Mouse (Mus musculus) heart, embryonic 11.5 days (tissue): Measurements from ENCODE around the gene Nup107. TPM values are rescaled to one million over a fixed set of nuclear protein-coding genes. Genes with fewer than 3 reads are reported as not detected.
A peak's percentile ranks its signal among the peaks of the same experiment; 100 is the strongest.

Experiments used
- ATAC-seq: fragments of 200-750 bp; cut with Nextera tagmentation; replicated peaks from 2 replicates; pipeline ENCODE4 v1.8.0; 2017; ENCODE audit warnings: moderate library complexity; ENCODE audit not compliant: insufficient number of reproducible peaks, low FRiP score, low TSS enrichment
- H3K27ac ChIP-seq: fragments of 300-500 bp; sonication (generic); 2 replicates; pipeline ENCODE4 v1.5.1; 2014; ENCODE audit warnings: mild to moderate bottlenecking, low read depth, low read length
- H3K27me3 ChIP-seq: fragments of 300-500 bp; sonication (generic); 2 replicates; pipeline ENCODE4 v1.6.1; 2014; ENCODE audit warnings: mild to moderate bottlenecking, low read length, mixed read lengths; ENCODE audit not compliant: control insufficient read depth, insufficient read depth
- H3K36me3 ChIP-seq: fragments of 300-500 bp; sonication (generic); 2 replicates; pipeline ENCODE4 v1.6.1; 2014; ENCODE audit warnings: mild to moderate bottlenecking, low read length, moderate library complexity, mixed read lengths; ENCODE audit not compliant: control insufficient read depth, insufficient read depth
- H3K4me1 ChIP-seq: fragments of 300-500 bp; sonication (generic); 2 replicates; pipeline ENCODE4 v1.6.1; 2014; ENCODE audit warnings: low read length; ENCODE audit not compliant: control insufficient read depth, insufficient read depth
- H3K4me2 ChIP-seq: fragments of 300-500 bp; sonication (generic); 2 replicates; pipeline ENCODE4 v1.6.1; 2014; ENCODE audit warnings: mild to moderate bottlenecking, moderate library complexity
- H3K4me3 ChIP-seq: fragments of 300-500 bp; sonication (generic); 2 replicates; pipeline ENCODE4 v1.5.1; 2014; ENCODE audit warnings: low read depth, low read length
- H3K9ac ChIP-seq: fragments of 300-500 bp; sonication (generic); 2 replicates; pipeline ENCODE4 v1.6.1; 2014; ENCODE audit warnings: mild to moderate bottlenecking, low read depth, low read length, moderate library complexity
- H3K9me3 ChIP-seq: fragments of 300-500 bp; sonication (generic); replicated peaks from 2 replicates; pipeline ENCODE4 v1.6.1; 2016; ENCODE audit warnings: low read length; ENCODE audit not compliant: control insufficient read depth
- WGBS: fragments of 180-500 bp; shearing (Covaris S2); extraction: QIAGEN DNeasy Blood & Tissue Kit; methylation state at CpG from one replicate; pipeline ENCODE4 v1.1.7; 2014; ENCODE audit not compliant: insufficient replicate concordance; 5-methylcytosine and 5-hydroxymethylcytosine counted together
- polyA plus RNA-seq: library from polyadenylated mRNA; unstranded; fragments of >200 nt; fragmentation: Nextera tagmentation; extraction: Ambion mirVana; gene quantifications from 2 replicates; pipeline ENCODE4 v1.2.1, GENCODE M21; 2014

Gene Nup107
- polyA plus RNA-seq, 1 experiment from 2014 or later: 56.3 TPM

DNA sequence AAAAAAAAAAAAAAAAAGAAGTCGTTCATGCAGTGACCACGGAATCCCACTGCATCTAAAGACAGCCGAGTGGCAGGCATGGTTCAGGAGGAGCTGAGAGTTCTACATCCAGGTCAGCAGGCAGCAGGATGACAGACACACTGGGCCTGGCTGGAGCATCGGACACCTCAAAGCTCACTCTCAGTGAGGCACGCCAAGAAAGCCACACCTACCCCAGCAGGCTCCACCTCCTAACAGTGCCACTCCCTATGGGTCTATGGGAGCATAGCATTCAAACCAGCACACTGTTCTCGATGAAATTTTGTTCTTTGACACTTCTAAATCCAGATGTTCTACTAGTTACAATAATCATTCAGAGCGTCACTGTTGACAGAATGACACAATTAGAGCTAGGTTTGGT lies 5.2 kb upstream of the Nup107 start:
- Histone ChIP-seq H3K4me1 (0 out of 2 replicates have a peak, but pooled peaks cover 4% of the 10 kb centered on the region), H3K36me3 (no peaks in the 10 kb centered on the region), H3K9me3 (no peaks in the 10 kb centered on the region), H3K27me3 (no peaks in the 10 kb centered on the region), H3K27ac (no peak overlapping the region), H3K4me2 (no peak overlapping the region), H3K4me3 (no peak overlapping the region), H3K9ac (no peak overlapping the region)
- no peak for ATAC-seq
- WGBS: 66% methylated on average over 7 of the region's 7 CpGs

- H3K9me3 ChIP-seq: no peaks in the 10 kb centered on the region
- no peak overlapping the region for H3K4me3 ChIP-seq
- H3K9ac ChIP-seq: no peak overlapping the region
- no peak overlapping the region for H3K27ac ChIP-seq
- 0 out of 2 replicates have a peak, but pooled peaks cover 4% of the 10 kb centered on the region for H3K4me1 ChIP-seq
- no peaks in the 10 kb centered on the region for H3K27me3 ChIP-seq
- ATAC-seq: no peak
- WGBS: 89% methylated on average over 12 of the region's 12 CpGs
- H3K36me3 ChIP-seq: no peaks in the 10 kb centered on the region
- H3K4me2 ChIP-seq: no peak overlapping the region
These were observed 4.6 kb upstream of the Nup107 start for GRCm38 (mm10) chr10:117797106-117797505.

GRCm38 (mm10) chr10:117796181-117796580 lies 3.7 kb upstream of the Nup107 start:
- H3K36me3 ChIP-seq: no peaks in the 10 kb centered on the region
- H3K9me3 ChIP-seq: no peaks in the 10 kb centered on the region
- no peaks in the 10 kb centered on the region for H3K27me3 ChIP-seq
- H3K27ac ChIP-seq: no peak overlapping the region
- H3K9ac ChIP-seq: no peak overlapping the region
- no peak for ATAC-seq
- H3K4me1 ChIP-seq: peaks cover 9% of the 10 kb centered on the region
- 87% methylated on average over 7 of the region's 7 CpGs for WGBS
- no peak overlapping the region for H3K4me2 ChIP-seq
- H3K4me3 ChIP-seq: no peak overlapping the region

GRCm38 (mm10) chr10:117795206-117795605 lies 2.7 kb upstream of the Nup107 start:
- no peak overlapping the region for H3K4me3 ChIP-seq
- no peaks in the 10 kb centered on the region for H3K36me3 ChIP-seq
- no peak for ATAC-seq
- no peak overlapping the region for H3K27ac ChIP-seq
- H3K9ac ChIP-seq: no peak overlapping the region
- H3K4me1 ChIP-seq: peaks cover 12% of the 10 kb centered on the region
- H3K9me3 ChIP-seq: no peaks in the 10 kb centered on the region
- H3K27me3 ChIP-seq: no peaks in the 10 kb centered on the region
- no peak overlapping the region for H3K4me2 ChIP-seq
- WGBS: 78% methylated on average over 4 of the region's 4 CpGs

DNA sequence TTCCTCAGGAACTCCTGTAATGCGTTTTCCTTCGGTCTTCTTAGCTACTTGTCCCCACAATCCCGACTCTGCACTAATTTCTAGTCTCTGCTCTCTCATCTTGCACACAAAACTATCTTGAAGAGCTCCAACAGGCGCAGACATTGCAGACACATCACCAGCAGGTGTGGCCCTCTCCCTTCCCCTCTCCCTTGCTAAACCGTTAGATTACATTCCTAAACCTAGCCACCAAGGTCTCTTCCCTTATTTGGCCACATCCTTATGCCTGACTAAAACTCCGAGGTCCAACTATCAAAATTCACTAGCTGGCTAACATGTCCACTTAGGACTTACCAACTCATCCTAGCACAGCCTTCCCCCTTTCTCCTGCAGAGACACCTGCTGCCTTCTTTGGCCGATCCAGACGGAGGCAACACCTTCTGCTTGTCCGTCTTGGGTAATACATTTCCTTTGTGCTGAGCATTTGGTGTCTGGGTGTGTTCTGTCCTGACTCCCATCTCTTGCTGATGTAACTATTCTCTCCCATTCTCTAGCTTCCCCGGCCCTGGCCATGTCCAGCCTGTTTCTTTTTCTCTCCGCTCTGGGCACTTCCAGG lies 1.0 kb upstream of the Nup107 start:
- peak overlapping the region; percentile 87 for H3K4me2 ChIP-seq
- no peak for ATAC-seq
- H3K4me1 ChIP-seq: peaks cover 12% of the 10 kb centered on the region
- H3K27ac ChIP-seq: peak overlapping the region; percentile 72
- no peaks in the 10 kb centered on the region for H3K9me3 ChIP-seq
- 54% methylated on average over 11 of the region's 11 CpGs for WGBS
- H3K36me3 ChIP-seq: no peaks in the 10 kb centered on the region
- no peaks in the 10 kb centered on the region for H3K27me3 ChIP-seq
- no peak overlapping the region for H3K9ac ChIP-seq
- H3K4me3 ChIP-seq: peak overlapping the region; percentile 93; the same call in 1 of the 2 replicates

DNA sequence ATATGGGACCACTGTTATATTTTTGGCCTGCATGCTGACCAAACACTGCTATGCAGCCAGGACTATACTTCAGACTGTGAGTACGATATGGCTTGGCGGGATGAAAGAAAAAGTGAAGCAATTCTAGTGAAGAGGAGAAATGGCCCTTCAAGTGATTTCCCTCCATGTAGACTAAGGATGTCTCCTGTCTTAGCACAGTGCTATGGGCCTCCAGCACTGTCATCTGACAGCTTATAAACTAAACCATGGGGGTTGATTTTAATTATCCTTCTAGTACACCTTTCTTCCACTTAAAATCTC lies 1.4 kb downstream of the Nup107 start:
- Histone ChIP-seq H3K27ac (no peak overlapping the region), H3K4me1 (peaks cover 12% of the 10 kb centered on the region), H3K27me3 (no peaks in the 10 kb centered on the region), H3K4me2 (peak overlapping the region; percentile 87), H3K9ac (peak overlapping the region; percentile 89), H3K4me3 (peak overlapping the region; percentile 93), H3K36me3 (peaks cover 10% of the 10 kb centered on the region), H3K9me3 (no peaks in the 10 kb centered on the region)
- 90% methylated on average over 2 of the region's 2 CpGs for WGBS
- ATAC-seq: no peak

- H3K36me3 ChIP-seq: peaks cover 11% of the 10 kb centered on the region
- no peaks in the 10 kb centered on the region for H3K9me3 ChIP-seq
- H3K4me3 ChIP-seq: no peak overlapping the region; the same call in 1 of the 2 replicates
- no peak for ATAC-seq
- H3K27me3 ChIP-seq: no peaks in the 10 kb centered on the region
- 91% methylated on average over 17 of the region's 17 CpGs for WGBS
- H3K9ac ChIP-seq: no peak overlapping the region; the same call in 1 of the 2 replicates
- peak overlapping the region; percentile 87; the same call in 1 of the 2 replicates for H3K4me2 ChIP-seq
- no peak overlapping the region for H3K27ac ChIP-seq
- H3K4me1 ChIP-seq: peaks cover 12% of the 10 kb centered on the region
These were observed 1.9 kb downstream of the Nup107 start for GRCm38 (mm10) chr10:117790421-117791170.

GRCm38 (mm10) chr10:117790011-117790410 lies 2.5 kb downstream of the Nup107 start:
- peaks cover 14% of the 10 kb centered on the region for H3K36me3 ChIP-seq
- no peaks in the 10 kb centered on the region for H3K9me3 ChIP-seq
- no peak for ATAC-seq
- no peak overlapping the region for H3K27ac ChIP-seq
- no peaks in the 10 kb centered on the region for H3K27me3 ChIP-seq
- no peak overlapping the region for H3K4me3 ChIP-seq
- H3K4me1 ChIP-seq: peaks cover 12% of the 10 kb centered on the region
- no peak overlapping the region for H3K4me2 ChIP-seq
- H3K9ac ChIP-seq: no peak overlapping the region
- 90% methylated on average over 1 of the region's 1 CpGs for WGBS

DNA sequence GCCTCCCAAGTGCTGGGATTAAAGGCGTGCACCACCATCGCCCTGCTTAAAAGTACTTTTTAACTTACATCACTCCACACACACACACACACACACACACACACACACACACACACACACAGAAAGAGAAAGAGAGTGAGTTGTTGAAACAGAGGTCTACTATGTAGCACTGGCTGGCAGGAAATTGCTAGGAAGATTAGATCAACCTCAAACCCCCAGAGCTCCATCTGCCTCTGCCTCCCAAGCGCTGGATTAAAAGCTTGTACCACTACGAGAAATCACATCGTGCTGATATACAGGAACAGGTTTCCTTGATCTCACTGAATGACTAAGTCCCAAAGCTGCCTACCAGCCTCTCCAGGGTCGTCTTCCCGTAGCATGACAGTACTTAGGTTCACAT lies 7.9 kb downstream of the Nup107 start:
- no peak for ATAC-seq
- WGBS: 85% methylated on average over 7 of the region's 7 CpGs
- Histone ChIP-seq H3K4me3 (no peak overlapping the region), H3K27me3 (no peaks in the 10 kb centered on the region), H3K4me1 (no peaks in the 10 kb centered on the region), H3K4me2 (no peak overlapping the region), H3K36me3 (peaks cover 16% of the 10 kb centered on the region), H3K9me3 (no peaks in the 10 kb centered on the region), H3K9ac (no peak overlapping the region), H3K27ac (no peak overlapping the region)
